Mouse (Mus musculus): ENCODE measurements at regions not wholly inside any gene's neighbourhood (a gene's known extent, or its start where the extent isn't known, plus 50 kb on each side); places are given as distances from the start of the nearest gene placed in this dataset.
A peak's percentile ranks its signal among the peaks of the same experiment; 100 is the strongest.

DNA sequence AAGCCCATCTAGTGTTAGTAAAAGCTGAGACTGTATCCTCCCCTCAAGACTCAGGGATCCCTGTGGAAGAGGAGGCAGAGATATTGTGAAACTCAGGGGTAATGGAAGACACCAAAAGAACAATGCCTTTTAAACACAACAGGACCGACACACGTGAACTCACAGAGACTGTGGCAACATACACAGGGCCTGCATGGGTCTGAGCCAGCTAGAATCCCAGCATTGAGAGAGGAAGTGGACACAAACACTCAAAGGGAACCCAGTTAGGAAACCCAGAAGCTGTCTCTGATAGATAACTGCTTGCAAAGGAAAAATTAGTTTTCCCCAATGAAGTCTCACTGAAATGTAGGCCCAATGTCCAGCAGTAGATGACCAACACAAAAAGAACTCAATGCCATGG, 75.4 kb upstream of the Nxt1 start:
- intact Hi-C loops (cut with DNase I), result no loop called here
- no peaks in the 10 kb centered on the region for H3K36me3 ChIP-seq (ENCODE audit: control insufficient read depth, insufficient read depth, low read length)
- 70% methylated on average over 2 of the region's 2 CpGs for WGBS
- H3K4me3 ChIP-seq, result no peak overlapping the region
- no peak overlapping the region for H3K27ac ChIP-seq
- TF ChIP-seq POLR2A (IDR thresholded peaks at IDR 0.05; ENCODE audit: insufficient read depth, low read depth, low read length), result no peak
- TF ChIP-seq EP300 (IDR thresholded peaks at IDR 0.05; ENCODE audit: insufficient read depth, low read depth, low read length), result no peak
- no peak for TF ChIP-seq CTCF (IDR thresholded peaks at IDR 0.05)
- no peaks in the 10 kb centered on the region for H3K27me3 ChIP-seq (ENCODE audit: control insufficient read depth, insufficient read depth, low read length)
- H3K79me2 ChIP-seq (replicated peaks; ENCODE audit: control insufficient read depth, insufficient read depth, low read length), result no peaks in the 10 kb centered on the region
- no peak overlapping the region for H3K9ac ChIP-seq (ENCODE audit: low read depth, low read length)
- no peak for DNase-seq
- H3K4me1 ChIP-seq (ENCODE audit: control insufficient read depth, insufficient read depth, low read length), result no peaks in the 10 kb centered on the region

DNA sequence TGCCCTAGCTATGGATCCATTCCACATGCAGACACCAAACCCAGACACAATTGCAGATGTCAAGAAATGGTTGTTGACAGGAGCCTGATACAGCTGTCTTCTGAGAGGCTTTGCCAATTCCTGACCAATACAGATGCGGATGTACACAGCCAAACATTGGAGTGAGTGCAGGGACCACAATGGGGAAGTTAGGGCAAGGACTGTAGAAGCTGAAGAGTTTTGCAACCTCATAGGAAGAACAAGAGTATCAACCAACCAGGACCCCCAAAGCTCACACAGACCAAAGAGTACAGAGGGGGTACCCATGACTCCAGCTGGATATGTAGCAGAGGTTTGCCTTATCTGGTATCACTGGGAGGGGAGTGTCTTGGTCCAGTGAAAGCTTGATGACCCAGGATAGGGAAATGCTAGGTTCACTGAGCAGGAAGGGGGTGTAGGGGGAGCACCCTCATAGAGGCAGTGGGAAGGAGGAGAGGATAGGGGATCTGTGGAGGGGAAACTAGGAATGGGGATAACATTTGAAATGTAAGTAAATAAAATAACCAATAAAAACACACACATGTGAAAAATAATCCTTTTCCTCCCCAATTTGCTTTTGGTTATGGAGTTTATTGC, 86.6 kb upstream of the Nxt1 start:
- Histone ChIP-seq H3K36me3 (ENCODE audit: control insufficient read depth, insufficient read depth, low read length) (no peaks in the 10 kb centered on the region), H3K4me3 (no peak overlapping the region), H3K27me3 (ENCODE audit: control insufficient read depth, insufficient read depth, low read length) (no peaks in the 10 kb centered on the region), H3K27ac (no peak overlapping the region), H3K79me2 (replicated peaks; ENCODE audit: control insufficient read depth, insufficient read depth, low read length) (no peaks in the 10 kb centered on the region), H3K9ac (ENCODE audit: low read depth, low read length) (no peak overlapping the region), H3K4me1 (ENCODE audit: control insufficient read depth, insufficient read depth, low read length) (no peaks in the 10 kb centered on the region)
- DNase-seq, result no peak
- WGBS, result 53% methylated on average over 1 of the region's 1 CpGs
- TF ChIP-seq EP300 (IDR thresholded peaks at IDR 0.05; ENCODE audit: insufficient read depth, low read depth, low read length) (no peak), POLR2A (IDR thresholded peaks at IDR 0.05; ENCODE audit: insufficient read depth, low read depth, low read length) (no peak), CTCF (IDR thresholded peaks at IDR 0.05) (no peak)
- intact Hi-C loops (cut with DNase I), result loop anchor here (10.0 kb wide), 1 partner anchor 781 kb away; no protein-coding TSS in a partner anchor

DNA sequence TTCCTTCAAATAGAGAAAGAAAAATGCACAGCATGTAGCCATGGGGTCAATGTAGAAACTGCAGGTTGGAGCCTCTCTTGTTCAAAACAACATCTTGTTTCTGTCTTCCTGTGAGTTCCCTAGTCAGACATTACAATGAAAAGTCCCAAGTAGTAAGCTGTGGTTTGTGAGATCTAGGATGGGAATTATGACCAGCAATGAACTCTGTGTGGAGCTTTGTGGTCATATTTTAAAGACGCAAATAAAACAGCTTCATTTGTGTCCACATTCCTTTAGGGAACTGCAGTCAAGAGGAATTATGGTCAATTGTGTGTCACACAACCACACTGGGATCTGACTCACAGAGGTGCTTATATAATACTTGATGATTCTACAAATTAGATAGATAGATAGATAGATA, 90.2 kb upstream of the Nxt1 start:
- Histone ChIP-seq H3K27ac (no peak overlapping the region), H3K9ac (ENCODE audit: low read depth, low read length) (no peak overlapping the region), H3K36me3 (ENCODE audit: control insufficient read depth, insufficient read depth, low read length) (no peaks in the 10 kb centered on the region), H3K79me2 (replicated peaks; ENCODE audit: control insufficient read depth, insufficient read depth, low read length) (no peaks in the 10 kb centered on the region), H3K27me3 (ENCODE audit: control insufficient read depth, insufficient read depth, low read length) (no peaks in the 10 kb centered on the region), H3K4me1 (ENCODE audit: control insufficient read depth, insufficient read depth, low read length) (no peaks in the 10 kb centered on the region), H3K4me3 (no peak overlapping the region)
- intact Hi-C loops (cut with DNase I), result loop anchor here (10.0 kb wide), 1 partner anchor 777 kb away; no protein-coding TSS in a partner anchor
- DNase-seq, result no peak
- 90% methylated on average over 1 of the region's 1 CpGs for WGBS
- TF ChIP-seq CTCF (IDR thresholded peaks at IDR 0.05), result no peak
- no peak for TF ChIP-seq POLR2A (IDR thresholded peaks at IDR 0.05; ENCODE audit: insufficient read depth, low read depth, low read length)
- no peak for TF ChIP-seq EP300 (IDR thresholded peaks at IDR 0.05; ENCODE audit: insufficient read depth, low read depth, low read length)

DNA sequence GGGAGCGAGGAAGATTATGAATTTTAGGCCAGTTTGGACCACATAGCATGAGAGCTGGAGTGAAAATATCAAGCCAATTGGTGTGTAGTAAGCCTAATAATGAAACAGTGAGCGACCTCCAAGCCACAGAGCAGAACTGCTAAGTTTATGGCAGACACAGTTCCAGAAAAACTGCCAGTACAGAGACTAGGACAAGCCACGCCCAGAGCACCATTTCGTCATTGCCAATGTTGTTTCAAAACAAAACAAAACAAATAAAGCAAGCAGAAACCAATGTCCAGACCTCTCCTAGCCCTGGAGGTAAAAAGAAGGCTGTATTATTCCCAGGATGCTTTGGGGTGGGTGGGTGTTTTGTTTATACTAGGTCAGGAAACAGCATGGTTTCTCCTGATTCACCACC, 90.7 kb upstream of the Nxt1 start:
- Histone ChIP-seq H3K4me1 (ENCODE audit: control insufficient read depth, insufficient read depth, low read length) (no peaks in the 10 kb centered on the region), H3K9ac (ENCODE audit: low read depth, low read length) (no peak overlapping the region), H3K27ac (no peak overlapping the region), H3K79me2 (replicated peaks; ENCODE audit: control insufficient read depth, insufficient read depth, low read length) (no peaks in the 10 kb centered on the region), H3K36me3 (ENCODE audit: control insufficient read depth, insufficient read depth, low read length) (no peaks in the 10 kb centered on the region), H3K27me3 (ENCODE audit: control insufficient read depth, insufficient read depth, low read length) (no peaks in the 10 kb centered on the region), H3K4me3 (no peak overlapping the region)
- intact Hi-C loops (cut with DNase I), result loop anchor here (2.0 to 10.0 kb wide), 3 partner anchors 73 to 777 kb away; no protein-coding TSS in a partner anchor
- no peak for DNase-seq
- TF ChIP-seq CTCF (IDR thresholded peaks at IDR 0.05), result no peak
- TF ChIP-seq POLR2A (IDR thresholded peaks at IDR 0.05; ENCODE audit: insufficient read depth, low read depth, low read length), result no peak
- no peak for TF ChIP-seq EP300 (IDR thresholded peaks at IDR 0.05; ENCODE audit: insufficient read depth, low read depth, low read length)
- whole genome bisulfite sequencing, result 79% methylated on average over 4 of the region's 4 CpGs

DNA sequence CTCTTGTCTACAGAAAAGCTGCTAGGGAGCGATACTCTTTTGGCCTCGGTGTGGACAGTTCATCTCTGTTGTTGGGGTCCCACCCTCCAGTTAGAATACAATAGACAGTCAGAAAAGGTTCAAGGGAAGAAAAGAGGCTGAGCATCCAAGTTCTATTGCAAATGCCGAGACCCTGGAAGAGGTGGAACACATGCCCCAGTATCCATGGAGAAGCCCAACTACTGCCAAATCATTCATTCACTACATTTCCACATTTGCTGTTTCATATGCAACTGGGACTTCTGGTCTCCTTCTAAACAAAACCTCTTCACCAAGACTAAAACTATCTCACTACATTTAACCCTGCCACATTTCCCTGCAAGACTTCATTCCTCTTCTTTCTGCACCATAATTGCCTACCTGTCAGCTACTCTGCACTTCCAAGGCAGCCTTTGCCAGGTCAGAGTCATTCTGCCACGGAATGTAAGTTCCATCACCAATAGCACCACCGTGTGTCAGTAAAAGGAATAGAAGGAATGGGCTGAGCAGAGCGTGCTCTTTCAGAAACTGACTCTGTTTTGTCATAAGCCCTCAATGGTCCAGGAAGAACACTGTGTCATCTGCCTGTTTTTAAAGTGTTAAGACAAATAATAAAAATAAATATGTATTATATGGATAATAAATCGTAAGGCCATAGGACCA, 92.0 kb upstream of the Nxt1 start:
- Histone ChIP-seq H3K4me1 (ENCODE audit: control insufficient read depth, insufficient read depth, low read length) (no peaks in the 10 kb centered on the region), H3K27ac (no peak overlapping the region), H3K9ac (ENCODE audit: low read depth, low read length) (no peak overlapping the region), H3K79me2 (replicated peaks; ENCODE audit: control insufficient read depth, insufficient read depth, low read length) (no peaks in the 10 kb centered on the region), H3K4me3 (no peak overlapping the region), H3K27me3 (ENCODE audit: control insufficient read depth, insufficient read depth, low read length) (no peaks in the 10 kb centered on the region), H3K36me3 (ENCODE audit: control insufficient read depth, insufficient read depth, low read length) (no peaks in the 10 kb centered on the region)
- TF ChIP-seq EP300 (IDR thresholded peaks at IDR 0.05; ENCODE audit: insufficient read depth, low read depth, low read length), result 0 out of 2 replicates have a peak, but pooled peaks have one; percentile 28
- no peak for TF ChIP-seq POLR2A (IDR thresholded peaks at IDR 0.05; ENCODE audit: insufficient read depth, low read depth, low read length)
- TF ChIP-seq CTCF (IDR thresholded peaks at IDR 0.05), result peak; percentile 92
- 33% methylated on average over 7 of the region's 7 CpGs for WGBS
- DNase-seq, result no peak
- intact Hi-C loops (cut with DNase I), result loop anchor here (2.0 to 10.0 kb wide), 3 partner anchors 74 to 776 kb away; no protein-coding TSS in a partner anchor

DNA sequence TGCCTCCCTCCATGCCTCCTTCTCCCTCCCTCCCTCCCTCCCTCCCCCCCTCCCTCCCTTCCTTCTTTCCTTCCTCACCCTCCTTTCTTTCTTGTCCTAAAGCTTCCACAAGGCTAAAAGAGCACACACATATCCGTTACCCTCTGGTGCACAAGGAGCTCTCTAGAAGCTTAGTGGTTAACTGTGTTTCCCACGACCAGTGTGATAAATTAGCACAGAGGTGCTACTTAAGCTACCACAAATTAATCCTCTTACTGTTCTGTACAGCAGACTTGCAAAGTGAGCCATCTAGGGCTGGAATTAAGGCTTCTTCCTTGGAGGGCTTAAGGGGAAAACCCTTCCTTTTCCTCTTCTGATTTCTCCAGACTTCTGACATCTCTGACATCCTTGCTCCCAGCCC, 92.8 kb upstream of the Nxt1 start:
- intact Hi-C loops (cut with DNase I), result no loop called here
- Histone ChIP-seq H3K9ac (ENCODE audit: low read depth, low read length) (no peak overlapping the region), H3K27me3 (ENCODE audit: control insufficient read depth, insufficient read depth, low read length) (no peaks in the 10 kb centered on the region), H3K4me3 (no peak overlapping the region), H3K27ac (no peak overlapping the region), H3K79me2 (replicated peaks; ENCODE audit: control insufficient read depth, insufficient read depth, low read length) (no peaks in the 10 kb centered on the region), H3K36me3 (ENCODE audit: control insufficient read depth, insufficient read depth, low read length) (no peaks in the 10 kb centered on the region), H3K4me1 (ENCODE audit: control insufficient read depth, insufficient read depth, low read length) (no peaks in the 10 kb centered on the region)
- TF ChIP-seq CTCF (IDR thresholded peaks at IDR 0.05) (no peak), EP300 (IDR thresholded peaks at IDR 0.05; ENCODE audit: insufficient read depth, low read depth, low read length) (no peak), POLR2A (IDR thresholded peaks at IDR 0.05; ENCODE audit: insufficient read depth, low read depth, low read length) (no peak)
- WGBS, result 59% methylated on average over 2 of the region's 2 CpGs
- DNase-seq, result no peak

Data from heart, adult 2 months (tissue).